Mouse (Mus musculus) midbrain, embryonic 14.5 days (tissue): Measurements from ENCODE around the gene D10Wsu102e. TPM values are rescaled to one million over a fixed set of nuclear protein-coding genes. Genes with fewer than 3 reads are reported as not detected.
"Not testable (repeated sequence)": the region's sequence is repeated elsewhere in the genome, so short reads cannot be mapped to it uniquely, and the experiment has no call there.

Experiments used
- ATAC-seq: fragments of 200-750 bp; cut with Nextera tagmentation; 2 replicates; pipeline ENCODE4 v1.8.0; 2017; ENCODE audit warnings: moderate number of reproducible peaks, moderate library complexity; ENCODE audit not compliant: low FRiP score, low TSS enrichment
- DNase-seq: peaks from one replicate; pipeline ENCODE4 v3.0.0-alpha.2; 2015
- H3K27ac ChIP-seq: fragments of 300-500 bp; sonication (generic); replicated peaks from 2 replicates; pipeline ENCODE4 v1.5.1; 2014; ENCODE audit warnings: mild to moderate bottlenecking, low read depth, low read length, moderate library complexity
- H3K27me3 ChIP-seq: fragments of 300-500 bp; sonication (generic); 2 replicates; pipeline ENCODE4 v1.6.1; 2014; ENCODE audit warnings: low read length, control low read depth, mixed read lengths; ENCODE audit not compliant: control insufficient read depth, insufficient read depth
- H3K36me3 ChIP-seq: fragments of 300-500 bp; sonication (generic); 2 replicates; pipeline ENCODE4 v1.6.1; 2014; ENCODE audit warnings: low read length, control low read depth; ENCODE audit not compliant: control insufficient read depth, insufficient read depth
- H3K4me1 ChIP-seq: fragments of 300-500 bp; sonication (generic); 2 replicates; pipeline ENCODE4 v1.6.1; 2014; ENCODE audit warnings: mild to moderate bottlenecking, antibody characterized with exemption, low read length, control low read depth; ENCODE audit not compliant: control insufficient read depth, insufficient read depth
- H3K4me2 ChIP-seq: fragments of 300-500 bp; sonication (generic); 2 replicates; pipeline ENCODE4 v1.6.1; 2014; ENCODE audit warnings: mild to moderate bottlenecking, low read length, moderate library complexity
- H3K4me3 ChIP-seq: fragments of 300-500 bp; sonication (generic); replicated peaks from 2 replicates; pipeline ENCODE4 v1.5.1; 2014; ENCODE audit warnings: low read depth, low read length
- H3K9ac ChIP-seq: fragments of 300-500 bp; sonication (generic); replicated peaks from 2 replicates; pipeline ENCODE4 v1.6.1; 2014; ENCODE audit warnings: mild to moderate bottlenecking, low read length, moderate library complexity
- H3K9me3 ChIP-seq: fragments of 300-500 bp; sonication (generic); 2 replicates; pipeline ENCODE4 v1.6.1; 2016; ENCODE audit warnings: low read length, control low read depth, mixed read lengths; ENCODE audit not compliant: control insufficient read depth
- WGBS: fragments of 180-500 bp; shearing (Covaris S2); extraction: QIAGEN DNeasy Blood & Tissue Kit; methylation state at CpG from one replicate; pipeline ENCODE4 v1.1.7; 2014; 5-methylcytosine and 5-hydroxymethylcytosine counted together
- polyA plus RNA-seq: library from polyadenylated mRNA; unstranded; fragments of >200 nt; fragmentation: Nextera tagmentation; extraction: Ambion mirVana; gene quantifications from 2 replicates; pipeline ENCODE4 v1.2.1, GENCODE M21; 2014

Gene D10Wsu102e
- polyA plus RNA-seq, 1 experiment from 2014 or later, result 1.1 TPM

GRCm38 (mm10) chr10:83384456-83385215 lies 24.6 kb downstream of the D10Wsu102e start:
- no peaks in the 10 kb centered on the region for H3K27me3 ChIP-seq
- H3K9me3 ChIP-seq, result no peaks in the 10 kb centered on the region
- H3K27ac ChIP-seq, result no peak overlapping the region
- WGBS, result 94% methylated on average over 8 of the region's 8 CpGs
- DNase-seq, result no peak
- no peaks in the 10 kb centered on the region for H3K4me1 ChIP-seq
- H3K9ac ChIP-seq, result no peak overlapping the region
- H3K36me3 ChIP-seq, result 0 out of 2 replicates have a peak, but pooled peaks cover 5% of the 10 kb centered on the region
- no peak overlapping the region for H3K4me2 ChIP-seq
- no peak overlapping the region for H3K4me3 ChIP-seq
- ATAC-seq, result no peak

- H3K27me3 ChIP-seq, result no peaks in the 10 kb centered on the region
- H3K4me3 ChIP-seq, result no peak overlapping the region
- no peak overlapping the region for H3K4me2 ChIP-seq
- H3K4me1 ChIP-seq, result no peaks in the 10 kb centered on the region
- no peak overlapping the region for H3K27ac ChIP-seq
- H3K9ac ChIP-seq, result no peak overlapping the region
- WGBS, result 96% methylated on average over 7 of the region's 7 CpGs
- no peak for ATAC-seq
- DNase-seq, result no peak
- H3K36me3 ChIP-seq, result 0 out of 2 replicates have a peak, but pooled peaks cover 5% of the 10 kb centered on the region
- H3K9me3 ChIP-seq, result no peaks in the 10 kb centered on the region
Measured at GRCm38 (mm10) chr10:83385330-83385910, 25.4 kb downstream of the D10Wsu102e start.

GRCm38 (mm10) chr10:83397336-83397735 lies 37.3 kb downstream of the D10Wsu102e start:
- H3K9me3 ChIP-seq, result no peaks in the 10 kb centered on the region
- H3K36me3 ChIP-seq, result no peaks in the 10 kb centered on the region
- 98% methylated on average over 2 of the region's 2 CpGs for whole genome bisulfite sequencing
- H3K4me1 ChIP-seq, result no peaks in the 10 kb centered on the region
- no peak overlapping the region for H3K27ac ChIP-seq
- ATAC-seq (no peak), DNase-seq (no peak)
- no peak overlapping the region for H3K9ac ChIP-seq
- H3K27me3 ChIP-seq, result no peaks in the 10 kb centered on the region
- no peak overlapping the region for H3K4me3 ChIP-seq
- H3K4me2 ChIP-seq, result no peak overlapping the region

- not testable (repeated sequence) for H3K4me2 ChIP-seq, H3K4me3 ChIP-seq, H3K36me3 ChIP-seq, ATAC-seq, H3K27me3 ChIP-seq, H3K4me1 ChIP-seq, DNase-seq, H3K9ac ChIP-seq, H3K9me3 ChIP-seq, H3K27ac ChIP-seq
- WGBS, result 90% methylated on average over 6 of the region's 7 CpGs
Measured at GRCm38 (mm10) chr10:83400896-83401295, 40.9 kb downstream of the D10Wsu102e start.

- H3K27me3 ChIP-seq, result no peaks in the 10 kb centered on the region
- WGBS, result 91% methylated on average over 11 of the region's 11 CpGs
- H3K4me1 ChIP-seq, result no peaks in the 10 kb centered on the region
- H3K9me3 ChIP-seq, result peaks cover 3% of the 10 kb centered on the region; the same call in 1 of the 2 replicates
- no peak overlapping the region for H3K4me3 ChIP-seq
- ATAC-seq (no peak), DNase-seq (no peak)
- H3K9ac ChIP-seq, result no peak overlapping the region
- H3K4me2 ChIP-seq, result no peak overlapping the region
- no peaks in the 10 kb centered on the region for H3K36me3 ChIP-seq
- no peak overlapping the region for H3K27ac ChIP-seq
Measured at GRCm38 (mm10) chr10:83405031-83405430, 45.0 kb downstream of the D10Wsu102e start.

- Histone ChIP-seq H3K27me3 (no peaks in the 10 kb centered on the region), H3K4me2 (no peak overlapping the region), H3K9ac (no peak overlapping the region), H3K4me3 (no peak overlapping the region), H3K27ac (no peak overlapping the region), H3K9me3 (peaks cover 3% of the 10 kb centered on the region; the same call in 1 of the 2 replicates), H3K36me3 (no peaks in the 10 kb centered on the region), H3K4me1 (no peaks in the 10 kb centered on the region)
- no peak for DNase-seq
- no peak for ATAC-seq
- WGBS, result 94% methylated on average over 11 of the region's 11 CpGs
Measured at GRCm38 (mm10) chr10:83405711-83406110, 45.7 kb downstream of the D10Wsu102e start.

- DNase-seq, result no peak
- Histone ChIP-seq H3K9me3 (peaks cover 3% of the 10 kb centered on the region; the same call in 1 of the 2 replicates), H3K4me2 (no peak overlapping the region), H3K9ac (no peak overlapping the region), H3K36me3 (0 out of 2 replicates have a peak, but pooled peaks cover 3% of the 10 kb centered on the region), H3K4me3 (no peak overlapping the region), H3K27ac (no peak overlapping the region), H3K4me1 (no peaks in the 10 kb centered on the region), H3K27me3 (no peaks in the 10 kb centered on the region)
- 97% methylated on average over 10 of the region's 10 CpGs for WGBS
- ATAC-seq, result no peak
Measured at GRCm38 (mm10) chr10:83407141-83407540, 47.1 kb downstream of the D10Wsu102e start.

- not testable (repeated sequence) for H3K36me3 ChIP-seq, DNase-seq, H3K27me3 ChIP-seq, H3K9ac ChIP-seq, H3K27ac ChIP-seq, H3K4me3 ChIP-seq, H3K4me1 ChIP-seq, H3K4me2 ChIP-seq, ATAC-seq
- H3K9me3 ChIP-seq, result 0 out of 2 replicates have a peak, but pooled peaks cover 13% of the 10 kb centered on the region
- 96% methylated on average over 16 of the region's 16 CpGs for WGBS
Measured at GRCm38 (mm10) chr10:83418466-83418865, 58.4 kb downstream of the D10Wsu102e start.

- WGBS, result 92% methylated on average over 7 of the region's 7 CpGs
- no peak overlapping the region for H3K9ac ChIP-seq
- no peaks in the 10 kb centered on the region for H3K27me3 ChIP-seq
- H3K4me3 ChIP-seq, result no peak overlapping the region
- H3K27ac ChIP-seq, result no peak overlapping the region
- H3K4me2 ChIP-seq, result no peak overlapping the region
- DNase-seq, result no peak
- H3K4me1 ChIP-seq, result no peaks in the 10 kb centered on the region
- peaks cover 32% of the 10 kb centered on the region for H3K9me3 ChIP-seq
- no peaks in the 10 kb centered on the region for H3K36me3 ChIP-seq
- no peak for ATAC-seq
Measured at GRCm38 (mm10) chr10:83448582-83448981, 88.6 kb downstream of the D10Wsu102e start.
